8 mouse cellular contexts compared by ENCODE assay signal in the genomic region with DNA sequence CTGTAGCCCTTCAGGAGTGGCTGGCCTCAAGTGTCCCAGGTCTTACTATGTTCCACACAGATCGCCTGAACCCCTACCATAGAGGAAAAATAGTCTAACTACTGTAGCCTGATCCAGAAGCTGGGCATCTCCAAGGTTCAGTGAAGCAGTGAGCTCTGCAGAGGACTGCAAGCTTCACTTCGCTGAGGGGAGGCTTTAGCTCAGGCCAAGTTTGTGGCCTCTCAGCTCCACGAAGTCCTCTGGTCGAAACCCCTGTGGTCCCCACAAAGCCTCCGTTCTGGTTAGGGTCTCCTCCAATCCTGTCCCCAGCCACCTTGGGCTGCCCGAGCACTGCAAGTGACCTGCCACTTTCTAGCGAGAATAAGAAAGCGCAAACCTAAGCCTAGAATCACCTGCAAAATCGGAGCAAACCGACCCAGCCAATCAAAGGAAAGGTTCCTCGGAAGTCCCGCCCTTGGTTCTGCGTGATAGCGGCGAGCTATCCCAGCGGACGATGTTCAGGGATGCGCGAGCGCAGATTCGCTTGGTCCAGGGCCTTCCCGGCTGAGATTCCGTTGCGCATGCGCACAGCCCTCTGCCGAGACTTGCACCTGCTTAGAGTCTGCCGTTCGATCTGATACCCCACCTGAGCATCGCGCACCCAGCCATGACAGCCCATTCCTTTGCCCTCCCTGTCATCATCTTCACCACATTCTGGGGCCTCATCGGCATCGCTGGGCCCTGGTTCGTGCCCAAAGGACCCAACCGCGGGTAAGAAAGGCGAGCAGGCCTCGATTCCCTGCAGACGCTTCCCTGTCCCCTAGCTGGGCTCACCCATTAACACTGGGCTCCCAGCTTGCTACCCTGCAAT. TPM values are rescaled to one million over a fixed set of nuclear protein-coding genes. Genes with fewer than 3 reads are reported as not detected.
DNase-seq lines count a peak whose midpoint lies in the region; ATAC-seq and TF ChIP-seq lines count a peak whose summit lies in the region.

A gene (plus strand): TSS at position 511 of the 850 bp plus-strand sequence.

- 5% methylated on average over 38 of the region's 38 CpGs for WGBS in embryonic facial prominence, embryonic 13.5 days
- WGBS in kidney, adult 2 months: 16% methylated on average over 38 of the region's 38 CpGs
- WGBS in midbrain, embryonic 12.5 days: 2% methylated on average over 38 of the region's 38 CpGs
- 5% methylated on average over 38 of the region's 38 CpGs for WGBS in stomach, embryonic 14.5 days

- no peaks in the 10 kb centered on the region for H3K27me3 ChIP-seq in embryonic facial prominence, embryonic 13.5 days
- no peaks in the 10 kb centered on the region for H3K27me3 ChIP-seq in kidney, adult 2 months (replicated peaks; ENCODE audit: control insufficient read depth, insufficient read depth, low read length)
- H3K27me3 ChIP-seq in midbrain, embryonic 12.5 days: peaks cover 3% of the 10 kb centered on the region; the same call in 1 of the 2 replicates
- H3K27me3 ChIP-seq in stomach, embryonic 14.5 days (ENCODE audit: control insufficient read depth, insufficient read depth, low read length): no peaks in the 10 kb centered on the region

- H3K9ac ChIP-seq in embryonic facial prominence, embryonic 13.5 days: peak within 1 kb of the TSS; percentile 66
- peak within 1 kb of the TSS; percentile 88 for H3K9ac ChIP-seq in midbrain, embryonic 12.5 days (replicated peaks)
- peak within 1 kb of the TSS; percentile 21; the same call in 1 of the 2 replicates for H3K9ac ChIP-seq in stomach, embryonic 14.5 days (replicated peaks; ENCODE audit: low read depth, low read length)

- peak; percentile 99 for DNase-seq in brain, adult 2 months (ENCODE audit: low read depth, low spot score)
- peak; percentile 77 for DNase-seq in heart, adult 8-10 months (ENCODE audit: low spot score)
- DNase-seq in kidney, adult 2 months: peak; percentile 89
- DNase-seq in left cerebral cortex, postnatal 36 days (ENCODE audit: low spot score in 2 of 2): peak; percentile 93 to 94

- H3K4me2 ChIP-seq in embryonic facial prominence, embryonic 13.5 days: peak within 1 kb of the TSS; percentile 73
- peak within 1 kb of the TSS; percentile 84 for H3K4me2 ChIP-seq in midbrain, embryonic 12.5 days (replicated peaks)
- peak within 1 kb of the TSS; percentile 57 for H3K4me2 ChIP-seq in stomach, embryonic 14.5 days (replicated peaks; ENCODE audit: low read depth, low read length)

- H3K27ac ChIP-seq in embryonic facial prominence, embryonic 13.5 days: no peak within 1 kb of the TSS
- no peak within 1 kb of the TSS for H3K27ac ChIP-seq in kidney, adult 2 months (ENCODE audit: insufficient read depth, low read depth, low read length)
- H3K27ac ChIP-seq in midbrain, embryonic 12.5 days (replicated peaks): peak within 1 kb of the TSS; percentile 68
- H3K27ac ChIP-seq in stomach, embryonic 14.5 days (ENCODE audit: low read length): no peak within 1 kb of the TSS

- peaks cover 30% of the 10 kb centered on the region for H3K4me1 ChIP-seq in embryonic facial prominence, embryonic 13.5 days
- no peaks in the 10 kb centered on the region; the same call in 1 of the 2 replicates for H3K4me1 ChIP-seq in kidney, adult 2 months (ENCODE audit: control insufficient read depth, insufficient read depth, low read length)
- peaks cover 21% of the 10 kb centered on the region for H3K4me1 ChIP-seq in midbrain, embryonic 12.5 days
- H3K4me1 ChIP-seq in stomach, embryonic 14.5 days (ENCODE audit: control insufficient read depth, insufficient read depth, low read length): peaks cover 10% of the 10 kb centered on the region; the same call in 1 of the 2 replicates

- TF ChIP-seq CTCF in kidney, adult 2 months (conservative IDR thresholded peaks at IDR 0.05; ENCODE audit: insufficient read depth, insufficient read length, low read depth, low read length): no peak

- no peaks in the 10 kb centered on the region for H3K9me3 ChIP-seq in embryonic facial prominence, embryonic 13.5 days
- H3K9me3 ChIP-seq in midbrain, embryonic 12.5 days: no peaks in the 10 kb centered on the region
- no peaks in the 10 kb centered on the region for H3K9me3 ChIP-seq in stomach, embryonic 14.5 days (ENCODE audit: control insufficient read depth, low read depth, low read length)

- intact Hi-C loops in left cerebral cortex, postnatal 36 days (cut with DNase I): loop anchor here (10.0 kb wide), 1 partner anchor 363 kb away; no protein-coding TSS in a partner anchor

- no peak for TF ChIP-seq POLR2A in kidney, adult 2 months (IDR thresholded peaks at IDR 0.05; ENCODE audit: low read depth, low read length)

- peaks cover 11% of the 10 kb centered on the region for H3K36me3 ChIP-seq in embryonic facial prominence, embryonic 13.5 days
- no peaks in the 10 kb centered on the region for H3K36me3 ChIP-seq in kidney, adult 2 months (ENCODE audit: control insufficient read depth, insufficient read depth, low read length)
- peaks cover 22% of the 10 kb centered on the region for H3K36me3 ChIP-seq in midbrain, embryonic 12.5 days
- H3K36me3 ChIP-seq in stomach, embryonic 14.5 days (ENCODE audit: control insufficient read depth, insufficient read depth, low read length): no peaks in the 10 kb centered on the region; the same call in 1 of the 2 replicates

- peak within 1 kb of the TSS; percentile 45 for H3K4me3 ChIP-seq in embryonic facial prominence, embryonic 13.5 days
- H3K4me3 ChIP-seq in kidney, adult 2 months (ENCODE audit: insufficient read depth, low read depth, low read length): peak within 1 kb of the TSS; percentile 63
- H3K4me3 ChIP-seq in midbrain, embryonic 12.5 days: peak within 1 kb of the TSS; percentile 67
- H3K4me3 ChIP-seq in stomach, embryonic 14.5 days (ENCODE audit: low read depth, low read length): peak within 1 kb of the TSS; percentile 32

- ATAC-seq in embryonic facial prominence, embryonic 13.5 days (ENCODE audit: insufficient number of reproducible peaks, insufficient read depth, low FRiP score, low TSS enrichment, low read depth): peak; percentile 80
- ATAC-seq in midbrain, embryonic 12.5 days (ENCODE audit: low FRiP score, low read depth): peak; percentile 92
- ATAC-seq in stomach, embryonic 14.5 days (ENCODE audit: insufficient number of reproducible peaks, insufficient read depth, low FRiP score, low read depth): peak; percentile 79; the same call in 1 of the 2 replicates
- no peak for ATAC-seq in megakaryocyte-erythroid progenitor cell, adult 5-6 weeks (replicated peaks; ENCODE audit: low FRiP score, low TSS enrichment, poor library complexity, severe bottlenecking)

RNA-seq across cellular contexts. Expression of the gene that starts here (rescaled TPM):
- 13.4 and 13.9 TPM in 2 replicates for polyA plus RNA-seq in embryonic facial prominence, embryonic 13.5 days (2015; fragmentation: Nextera tagmentation; extraction: Ambion mirVana)
- 10 to 100 TPM; 18.1 to 27.4 (median 23.3) TPM for total RNA-seq in heart, adult 8-10 months (2022)
- polyA plus RNA-seq in kidney, adult 2 months (2012; rRNA removed): 101 and 109 TPM in 2 replicates
- total RNA-seq in left cerebral cortex, postnatal 36 days (2021): 100 to 1,000 TPM; 418 to 471 TPM
- 85.7 and 89.9 TPM in 2 replicates for polyA plus RNA-seq in midbrain, embryonic 12.5 days (2016; fragmentation: Nextera tagmentation; extraction: Ambion mirVana)
- polyA plus RNA-seq in stomach, embryonic 14.5 days (2014; fragmentation: Nextera tagmentation; extraction: Ambion mirVana): 25.7 and 27.5 TPM in 2 replicates
- total RNA-seq in megakaryocyte-erythroid progenitor cell, adult 5-6 weeks (2014; fragmentation: Nextera tagmentation): not detected in 2 replicates
- total RNA-seq in megakaryocyte-erythroid progenitor cell, adult 5-6 weeks (2017): not detected in 2 replicates

Comparison
In these comparisons a context has a peak if more than half of its experiments do, and no peak if none do; other contexts are left out.
1. RNA of the gene that starts here (total RNA-seq): 418 to 471 TPM in left cerebral cortex, postnatal 36 days and 18.1 to 27.4 TPM in heart, adult 8-10 months; not detected in megakaryocyte-erythroid progenitor cell, adult 5-6 weeks; every median in the first group is over 10 times any median in the second.
2. RNA of the gene that starts here (total RNA-seq): 418 to 471 TPM in left cerebral cortex, postnatal 36 days; 18.1 to 27.4 TPM in heart, adult 8-10 months; every median in the first group is over 10 times any median in the second.
3. H3K9ac ChIP-seq: peak in every context shown above with its lines; median percentile 88 in midbrain, embryonic 12.5 days; 66 in embryonic facial prominence, embryonic 13.5 days; 21 in stomach, embryonic 14.5 days.
4. Peak in every context shown above with its lines, with median percentiles within 50 percentile points of each other: DNase-seq, H3K4me2 ChIP-seq and H3K4me3 ChIP-seq.